Mouse (Mus musculus) ES-E14 (cell line): ENCODE results near the gene Galnt17.

ENCODE experiments used
- CHD2 ChIP-seq: IDR thresholded peaks from 2 replicates; pipeline ENCODE4 v1.6.1; 2014; ENCODE audit warnings: mild to moderate bottlenecking, low read depth, low read length, inconsistent platforms
- HCFC1 ChIP-seq: IDR thresholded peaks from 2 replicates; pipeline ENCODE4 v1.6.1; 2012; ENCODE audit warnings: low read length, inconsistent platforms, borderline replicate concordance; ENCODE audit not compliant: insufficient read depth
- ZC3H11A ChIP-seq: IDR thresholded peaks from 2 replicates; pipeline ENCODE4 v1.6.1; 2012; ENCODE audit warnings: low read depth, mild to moderate bottlenecking, inconsistent platforms, low read length, borderline replicate concordance
- ZNF384 ChIP-seq: IDR thresholded peaks from 2 replicates; pipeline ENCODE4 v1.6.1; 2012; ENCODE audit warnings: low read depth, low read length, inconsistent platforms

DNA sequence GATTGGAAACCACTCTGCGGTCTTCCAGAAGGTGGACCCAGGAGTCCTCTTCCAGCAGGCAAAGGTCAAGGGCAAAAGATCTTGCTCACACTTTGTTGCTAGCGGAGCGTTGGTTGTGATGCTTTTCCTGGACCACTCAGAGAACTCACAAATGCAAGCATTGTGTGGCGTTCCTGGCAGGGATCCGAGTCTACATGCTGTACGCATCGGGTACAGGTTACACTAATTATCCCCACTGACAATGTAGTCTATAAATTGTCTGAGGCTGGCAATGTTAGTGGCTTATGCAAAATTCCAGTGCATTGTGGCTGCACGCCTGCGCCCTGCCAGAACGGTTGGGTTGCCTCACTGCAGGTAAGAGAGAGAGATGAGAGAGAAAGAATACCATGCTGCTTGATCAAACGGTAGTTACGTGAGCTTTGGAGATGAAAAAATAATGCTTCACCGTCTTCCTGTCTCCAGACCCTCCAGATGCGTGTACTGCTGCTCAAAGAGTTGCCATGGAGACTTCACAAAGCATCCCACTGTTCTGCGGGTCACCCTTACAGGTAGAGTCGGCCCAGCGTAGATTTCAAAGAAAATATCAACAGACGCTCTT lies 285.8 kb downstream of the Galnt17 start:
- no peak for TF ChIP-seq CHD2
- TF ChIP-seq HCFC1: no peak
- no peak for TF ChIP-seq ZC3H11A
- no peak for TF ChIP-seq ZNF384
